Mouse (Mus musculus): Measurements from ENCODE around the gene Gria2.
A peak's percentile ranks its signal among the peaks of the same experiment; 100 is the strongest.

Gria2 gene

GRCm38 (mm10) chr3:80776628-80777027 is 26.0 kb downstream of the Gria2 start:
- DNase-seq (ENCODE audit: low read depth, low spot score) = no peak

- no peak for DNase-seq (ENCODE audit: low read depth, low spot score)
Measured at GRCm38 (mm10) chr3:80775971-80776370, 26.7 kb downstream of the Gria2 start.

- peak; percentile 6 for DNase-seq (ENCODE audit: low read depth, low spot score)
Measured at GRCm38 (mm10) chr3:80774005-80774764, 28.4 kb downstream of the Gria2 start.

GRCm38 (mm10) chr3:80773232-80773631 is 29.4 kb downstream of the Gria2 start:
- DNase-seq (ENCODE audit: low read depth, low spot score) = no peak

- DNase-seq (ENCODE audit: low read depth, low spot score) = no peak
Measured at GRCm38 (mm10) chr3:80769506-80770235, 33.0 kb downstream of the Gria2 start.

GRCm38 (mm10) chr3:80758955-80759354 is 43.7 kb downstream of the Gria2 start:
- no peak for DNase-seq (ENCODE audit: low read depth, low spot score)

- DNase-seq (ENCODE audit: low read depth, low spot score) = no peak
Measured at GRCm38 (mm10) chr3:80758363-80758762, 44.3 kb downstream of the Gria2 start.

- no peak for DNase-seq (ENCODE audit: low read depth, low spot score)
Measured at GRCm38 (mm10) chr3:80750786-80751185, 51.8 kb downstream of the Gria2 start.

- no peak for DNase-seq (ENCODE audit: low read depth, low spot score)
Measured at GRCm38 (mm10) chr3:80725205-80725604, 77.4 kb downstream of the Gria2 start.

GRCm38 (mm10) chr3:80713123-80713522 is 89.5 kb downstream of the Gria2 start:
- peak; percentile 33 for DNase-seq (ENCODE audit: low read depth, low spot score)

GRCm38 (mm10) chr3:80708992-80709391 is 93.6 kb downstream of the Gria2 start:
- DNase-seq (ENCODE audit: low read depth, low spot score) = no peak

GRCm38 (mm10) chr3:80702173-80702572 is 100.5 kb downstream of the Gria2 start:
- no peak for DNase-seq (ENCODE audit: low read depth, low spot score)

GRCm38 (mm10) chr3:80697523-80697922 is 105.1 kb downstream of the Gria2 start:
- DNase-seq (ENCODE audit: low read depth, low spot score) = no peak

GRCm38 (mm10) chr3:80694965-80695364 is 107.7 kb downstream of the Gria2 start:
- no peak for DNase-seq (ENCODE audit: low read depth, low spot score)

GRCm38 (mm10) chr3:80665105-80665504 is 137.5 kb downstream of the Gria2 start:
- DNase-seq (ENCODE audit: low read depth, low spot score) = no peak

- DNase-seq (ENCODE audit: low read depth, low spot score) = no peak
Measured at GRCm38 (mm10) chr3:80663293-80663692, 139.3 kb downstream of the Gria2 start.

GRCm38 (mm10) chr3:80661838-80662237 is 140.8 kb downstream of the Gria2 start:
- DNase-seq (ENCODE audit: low read depth, low spot score) = no peak

- no peak for DNase-seq (ENCODE audit: low read depth, low spot score)
Measured at GRCm38 (mm10) chr3:80652213-80652612, 150.4 kb downstream of the Gria2 start.
